Mouse (Mus musculus): ENCODE results near the gene Zfand6. TPM values are rescaled to one million over a fixed set of nuclear protein-coding genes. Genes with fewer than 3 reads are reported as not detected.
A peak's percentile ranks its signal among the peaks of the same experiment; 100 is the strongest.

The Zfand6 gene
- total RNA-seq, 4 experiments from 2014 or later: 99.6 to 121 (median 113) TPM

DNA sequence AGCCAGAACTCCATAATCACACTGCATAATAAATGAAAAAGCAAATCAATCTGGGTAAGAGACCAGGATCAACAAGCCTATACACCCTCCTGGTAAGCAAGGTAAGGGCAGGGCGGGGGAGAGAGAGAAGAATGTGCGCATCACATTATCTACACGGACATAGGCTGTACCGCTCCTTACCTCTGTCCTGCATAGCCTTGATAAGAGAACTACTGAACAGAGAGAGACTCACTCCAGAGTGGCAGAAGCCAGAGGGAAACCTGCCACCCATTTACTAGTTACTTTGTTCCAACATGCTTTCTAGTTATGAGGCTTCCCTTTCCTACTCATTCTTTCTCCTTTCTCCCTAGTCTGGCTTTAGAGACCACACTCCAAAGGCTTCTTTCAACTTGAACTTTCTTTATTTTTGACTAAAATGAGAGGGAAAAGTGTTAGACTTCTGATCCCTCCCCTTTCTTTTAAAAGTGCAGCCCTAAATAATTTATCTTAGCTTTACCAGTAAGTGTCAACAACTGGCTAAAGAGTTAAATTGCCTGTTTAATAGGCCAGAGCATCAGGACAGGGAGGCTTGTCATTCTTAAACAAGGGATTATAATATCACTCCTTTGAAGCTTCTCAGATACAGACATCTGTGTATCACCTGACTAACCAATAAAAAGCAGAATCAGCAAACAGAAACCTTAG, 38.3 kb downstream of the Zfand6 start:
- DNase-seq: no peak

- DNase-seq: no peak
Observed at GRCm38 (mm10) chr7:84649016-84649415, 40.7 kb downstream of the Zfand6 start.

DNA sequence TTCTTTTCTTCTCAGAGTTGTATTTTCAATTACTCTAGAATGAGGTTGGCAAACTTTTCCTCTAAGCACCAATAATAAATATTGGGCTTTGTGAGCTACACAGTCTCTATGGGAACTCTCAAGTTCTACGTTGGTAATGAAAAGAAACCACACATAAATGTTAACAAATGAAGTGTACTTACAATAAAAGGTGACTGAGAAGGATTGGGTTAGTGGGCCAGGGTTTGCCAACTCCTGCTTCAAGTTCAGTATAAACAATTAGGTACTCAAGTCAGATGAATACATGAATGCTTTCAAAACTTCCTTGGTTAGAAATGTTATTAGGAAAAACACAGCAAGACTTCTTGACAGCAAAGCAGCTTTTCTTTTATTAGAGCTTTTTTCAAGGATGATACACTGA, 43.5 kb downstream of the Zfand6 start:
- no peak for DNase-seq

GRCm38 (mm10) chr7:84643270-84643998, 46.3 kb downstream of the Zfand6 start:
- DNase-seq: no peak

DNA sequence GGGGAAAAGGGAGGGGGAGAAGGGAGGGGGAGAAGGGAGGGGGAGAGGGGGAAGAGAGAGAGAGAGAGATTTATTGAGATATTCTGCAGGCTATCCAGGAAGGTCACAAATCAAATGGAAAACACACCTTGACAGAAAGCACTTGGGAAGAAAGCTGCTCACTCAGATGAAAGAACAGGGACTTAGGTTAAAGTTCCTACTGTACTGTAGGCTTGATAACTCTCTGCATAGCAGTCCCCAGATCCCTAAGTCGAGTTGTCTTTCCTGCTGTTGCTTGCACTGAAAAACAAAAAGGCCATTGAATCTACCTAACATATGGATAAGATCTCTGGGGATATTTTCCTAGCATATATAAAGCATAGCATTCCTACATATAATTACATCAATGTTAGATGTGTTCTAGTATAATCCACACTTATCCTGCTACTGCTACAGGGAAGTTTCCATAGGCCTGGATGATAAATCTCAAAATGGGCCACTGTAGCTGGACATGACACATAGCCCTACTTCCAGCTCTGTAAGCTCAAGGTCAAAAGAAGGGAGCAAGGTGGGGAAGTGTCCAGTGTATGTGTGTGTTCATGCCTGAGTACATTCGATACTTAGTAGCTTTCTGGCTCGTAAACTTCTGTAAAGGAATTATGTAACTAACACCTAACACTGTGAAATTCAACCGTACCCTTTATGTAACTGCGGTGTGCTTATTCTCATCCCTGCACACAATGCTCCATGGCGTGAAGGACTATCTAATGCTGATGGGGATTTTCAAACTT, 47.4 kb downstream of the Zfand6 start:
- DNase-seq: no peak

- no peak for DNase-seq
Observed at GRCm38 (mm10) chr7:84636939-84637338, 52.8 kb downstream of the Zfand6 start.

DNA sequence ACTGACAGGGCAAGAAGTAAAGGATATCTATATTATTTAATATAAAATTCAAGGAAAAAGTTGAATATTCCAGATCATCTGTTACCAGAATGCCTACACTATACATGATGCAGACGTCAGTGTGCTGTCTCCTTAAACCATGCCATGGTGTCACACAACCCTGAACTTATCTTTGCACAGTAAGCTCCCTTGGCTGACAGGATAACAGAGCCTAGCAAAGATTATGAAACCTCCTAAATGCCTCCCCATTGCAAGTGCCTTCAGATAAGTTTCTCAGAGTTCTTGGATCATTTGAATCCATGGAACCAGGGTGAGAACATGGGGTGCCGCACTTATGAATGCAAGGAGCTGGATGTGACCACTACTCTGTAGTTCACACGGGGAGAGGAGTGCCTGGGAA, 57.9 kb downstream of the Zfand6 start:
- no peak for DNase-seq

DNA sequence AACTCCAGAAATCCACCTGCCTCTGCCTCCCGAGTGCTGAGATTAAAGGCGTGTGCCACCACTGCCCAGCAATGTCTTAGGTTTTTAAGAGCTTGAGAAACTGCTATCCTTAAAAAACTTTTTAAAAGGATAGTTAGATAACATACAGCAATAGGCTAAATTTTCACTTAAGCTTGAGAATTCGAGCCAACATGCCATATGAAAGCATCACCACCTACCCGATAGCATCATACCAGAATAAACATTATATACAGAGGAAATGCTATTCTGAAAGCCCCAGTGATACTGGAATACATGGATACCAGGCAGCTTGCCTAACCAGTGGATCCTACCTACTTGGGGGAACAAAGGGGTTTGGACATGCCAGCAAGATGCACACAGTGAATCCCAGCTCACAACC, 66.0 kb downstream of the Zfand6 start:
- DNase-seq: no peak

- DNase-seq: no peak
Observed at GRCm38 (mm10) chr7:84620956-84621355, 68.8 kb downstream of the Zfand6 start.

DNA sequence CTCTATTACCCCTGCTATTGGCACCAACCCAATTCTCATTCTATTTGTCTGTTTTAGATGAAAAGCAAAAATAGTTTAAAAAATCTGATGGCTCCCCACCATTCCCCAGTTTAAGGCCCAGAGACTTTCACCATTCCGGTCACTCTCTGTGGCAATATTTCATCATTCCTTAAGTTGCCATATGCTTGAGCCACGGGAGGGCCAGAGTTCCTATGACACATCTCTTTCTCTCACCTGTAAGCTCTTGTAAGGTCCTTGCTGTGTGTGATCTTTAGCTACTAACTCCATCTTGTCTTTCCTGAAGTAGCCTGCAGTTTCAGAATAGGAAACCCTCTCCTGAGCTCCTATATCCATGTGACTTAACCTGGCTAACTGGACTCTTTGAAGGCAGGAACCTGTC, 70.8 kb downstream of the Zfand6 start:
- no peak for DNase-seq

- DNase-seq: no peak
Observed at GRCm38 (mm10) chr7:84612445-84612844, 77.3 kb downstream of the Zfand6 start.

- DNase-seq: no peak
Observed at GRCm38 (mm10) chr7:84611609-84612008, 78.2 kb downstream of the Zfand6 start.

GRCm38 (mm10) chr7:84606293-84606749, 83.4 kb downstream of the Zfand6 start, which contains the start of gene Fah:
Gene Fah, minus strand, starts transcription at chr7:84606722.
- peak; percentile 78 for DNase-seq

- DNase-seq: peak; percentile 88
Observed at GRCm38 (mm10) chr7:84605704-84606292, 84.0 kb downstream of the Zfand6 start.

DNA sequence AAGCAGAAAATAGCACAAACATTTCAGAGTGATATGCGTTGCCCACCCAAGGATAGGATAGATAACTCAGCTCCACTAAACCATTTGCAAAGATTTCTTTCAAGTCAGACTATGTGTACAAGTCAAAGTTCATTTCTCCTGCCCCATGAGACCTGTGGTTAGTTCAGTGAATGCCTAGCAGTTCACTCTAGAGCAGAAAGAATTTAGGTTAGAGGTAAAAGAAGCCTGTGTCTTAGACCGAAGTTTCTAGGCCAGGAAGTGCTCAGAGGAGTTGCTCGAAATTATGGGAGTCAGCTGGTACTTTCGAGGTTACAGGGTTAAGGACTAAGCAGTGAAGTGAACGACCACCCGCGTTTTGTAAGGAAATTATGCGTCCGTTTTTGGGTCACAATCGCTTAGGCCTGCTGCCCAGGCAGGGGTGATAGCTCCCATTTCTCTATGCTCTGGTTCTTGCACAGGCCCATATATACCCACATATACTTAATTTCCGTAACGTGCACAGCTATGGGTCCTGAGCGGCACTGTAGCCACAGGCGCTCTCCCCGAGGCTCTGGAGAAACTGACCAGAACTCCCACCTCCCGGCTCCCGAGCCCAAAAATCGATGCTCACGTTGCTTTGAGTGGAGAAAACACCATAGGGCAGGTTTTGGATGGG, 84.6 kb downstream of the Zfand6 start:
- DNase-seq: no peak

DNA sequence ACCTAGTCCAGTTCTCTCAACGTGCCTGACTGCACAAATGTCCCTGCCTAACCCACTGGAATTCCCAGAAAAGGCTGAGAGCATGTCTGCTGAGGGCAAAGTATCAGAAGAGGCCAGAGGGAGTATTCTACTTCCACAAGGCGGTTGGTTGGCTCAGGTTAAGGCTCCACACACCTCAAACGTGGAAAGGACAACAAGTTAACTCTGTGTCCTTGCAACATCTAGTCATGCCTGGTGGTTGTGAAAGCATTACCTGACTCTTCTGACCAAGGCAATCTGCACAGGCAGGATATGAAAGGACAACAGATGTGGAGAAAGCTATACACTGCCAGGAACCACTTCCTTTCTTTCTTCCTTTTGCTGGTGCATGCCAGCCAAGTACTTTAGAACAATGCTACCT, 85.3 kb downstream of the Zfand6 start:
- DNase-seq: peak; percentile 16

- DNase-seq: no peak
Observed at GRCm38 (mm10) chr7:84601331-84601730, 88.4 kb downstream of the Zfand6 start.

GRCm38 (mm10) chr7:84600631-84601030, 89.1 kb downstream of the Zfand6 start:
- no peak for DNase-seq

- DNase-seq: no peak
Observed at GRCm38 (mm10) chr7:84596633-84597032, 93.1 kb downstream of the Zfand6 start.

DNA sequence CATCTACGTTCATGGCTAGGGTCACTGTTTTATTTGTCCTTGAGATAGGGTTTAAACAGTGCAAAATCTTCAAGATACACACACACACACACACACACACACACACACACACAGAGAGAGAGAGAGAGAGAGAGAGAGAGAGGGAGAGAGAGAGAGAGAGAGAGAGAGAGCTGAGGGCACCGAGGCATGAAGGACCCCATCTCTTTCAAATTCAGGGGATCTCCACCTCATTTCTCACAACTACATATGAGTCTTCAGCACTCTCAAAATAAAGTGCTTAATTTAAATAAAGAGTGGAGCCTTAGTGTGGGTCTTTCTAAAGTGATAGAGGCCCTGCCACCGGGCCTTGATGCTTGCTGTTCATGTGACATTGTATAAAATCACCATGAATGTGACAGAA, 93.8 kb downstream of the Zfand6 start:
- no peak for DNase-seq

DNA sequence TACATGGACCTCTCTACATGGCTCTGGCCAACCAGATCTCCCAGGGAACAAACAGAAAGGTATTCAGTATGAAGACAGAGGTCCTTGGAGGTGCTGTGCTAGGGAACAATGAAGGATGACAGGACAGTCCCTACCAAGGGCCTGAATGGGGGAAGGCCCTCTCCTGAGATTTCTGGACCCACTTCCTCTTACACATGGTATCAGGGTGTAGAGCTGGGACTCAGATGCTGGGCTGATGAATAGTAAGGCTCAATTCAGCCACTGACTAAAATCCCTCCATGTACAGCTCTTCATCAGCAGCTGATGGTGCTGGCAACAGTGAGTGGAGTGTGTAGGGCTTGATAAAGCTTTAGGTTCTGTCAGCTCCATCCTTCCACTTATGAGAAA, 94.8 kb downstream of the Zfand6 start:
- DNase-seq: no peak

All from adrenal gland, adult 8-10 months (tissue).